Mouse (Mus musculus) liver, postnatal 0 days (tissue): ENCODE data around the gene Bach1.

ENCODE experiments used
- CTCF ChIP-seq: sonication (generic); IDR thresholded peaks from 2 replicates; pipeline ENCODE4 v1.5.1; 2016; ENCODE audit warnings: antibody characterized with exemption, low read depth
- EP300 ChIP-seq: IDR thresholded peaks from 2 replicates; pipeline ENCODE4 v1.6.1; 2016; ENCODE audit warnings: antibody characterized with exemption, low read depth, mild to moderate bottlenecking

DNA sequence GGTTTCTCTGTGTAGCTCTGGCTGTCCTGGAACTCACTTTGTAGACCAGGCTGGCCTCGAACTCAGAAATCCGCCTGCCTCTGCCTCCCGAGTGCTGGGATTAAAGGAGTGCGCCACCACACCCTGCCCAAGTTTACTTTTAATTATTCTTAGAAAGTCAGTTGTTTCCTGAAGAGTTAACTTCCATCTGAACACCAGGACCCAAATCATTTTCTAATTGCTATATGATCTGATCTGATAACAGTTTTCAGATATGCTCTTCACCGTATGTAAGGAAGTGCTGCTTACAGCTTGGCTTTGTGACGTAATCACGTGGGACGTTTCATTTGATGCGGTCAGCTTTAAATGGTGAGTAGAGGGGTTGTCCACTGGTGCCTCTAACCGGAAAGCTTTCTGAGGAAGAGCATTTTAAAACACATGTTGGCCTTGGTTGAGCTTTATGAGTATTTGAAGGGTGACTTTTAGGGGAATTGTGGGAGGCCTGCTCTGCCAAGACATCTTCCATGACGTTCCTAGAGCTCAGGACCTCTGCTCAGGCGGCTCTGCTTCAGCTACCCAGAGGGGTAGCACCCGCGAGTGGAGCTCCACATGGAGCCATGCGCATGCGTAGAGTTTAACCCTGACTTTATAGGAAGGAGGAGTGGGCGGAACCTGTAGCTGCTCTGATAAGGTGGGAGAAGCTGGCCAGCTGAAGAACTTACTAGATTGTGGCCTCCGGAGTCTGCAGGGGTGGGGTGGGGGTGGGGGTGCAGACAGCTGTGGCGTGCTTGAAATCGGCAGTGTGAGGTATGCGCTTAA lies 39.3 kb downstream of the Bach1 start:
- no peak for TF ChIP-seq CTCF
- TF ChIP-seq EP300, result no peak
